9 mouse cellular contexts compared by ENCODE assay signal in the genomic region with DNA sequence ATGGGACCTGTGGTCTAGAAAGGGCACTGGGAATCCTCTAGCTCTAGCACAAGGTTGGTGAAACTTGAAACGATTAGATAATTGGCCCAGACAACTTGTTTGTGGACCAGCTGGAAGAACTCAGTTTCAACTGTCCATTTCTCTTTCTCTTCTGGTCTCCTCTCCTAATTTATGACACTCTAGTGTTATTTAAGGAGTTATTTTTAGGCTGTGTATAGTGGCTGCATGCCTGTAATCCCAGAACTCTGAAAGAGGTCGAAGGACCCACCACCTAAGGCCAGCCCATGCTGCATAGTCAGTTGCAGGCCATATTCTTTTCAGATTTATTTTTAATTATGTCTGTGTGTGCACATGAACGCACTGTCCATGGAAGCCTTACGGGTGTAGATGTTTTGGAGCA. TPM values are rescaled to one million over a fixed set of nuclear protein-coding genes. Genes with fewer than 3 reads are reported as not detected.
A peak's percentile ranks its signal among the peaks of the same experiment; 100 is the strongest.
DNase-seq lines count a peak whose midpoint lies in the region; ATAC-seq and TF ChIP-seq lines count a peak whose summit lies in the region.
"Had no signal": no experiment of that assay in that cellular context is flagged by ENCODE, and none has a peak within 500 bp of the region (broad histone marks: within the 10 kb centered on the region; RNA-seq: fewer than 3 reads in every experiment).

No protein-coding gene starts in this region.

- peaks cover 10% of the 10 kb centered on the region for H3K9me3 ChIP-seq in forebrain, embryonic 10.5 days
- no peaks in the 10 kb centered on the region for H3K9me3 ChIP-seq in intestine, postnatal 0 days (ENCODE audit: control insufficient read depth)
- H3K9me3 ChIP-seq in midbrain, embryonic 12.5 days: no peaks in the 10 kb centered on the region

- WGBS in forebrain, embryonic 10.5 days: 92% methylated on average over 4 of the region's 4 CpGs
- WGBS in intestine, postnatal 0 days: 71% methylated on average over 4 of the region's 4 CpGs
- WGBS in midbrain, embryonic 12.5 days: 92% methylated on average over 4 of the region's 4 CpGs

- no peak for TF ChIP-seq CTCF in gastrocnemius, adult 2 months (IDR thresholded peaks at IDR 0.05)
- no peak for TF ChIP-seq CTCF in intestine, postnatal 0 days (IDR thresholded peaks at IDR 0.05; ENCODE audit: low read depth)

- peak overlapping the region; percentile 94; the same call in 1 of the 2 replicates for H3K4me2 ChIP-seq in intestine, postnatal 0 days (replicated peaks; ENCODE audit: low read depth)
- H3K4me2 ChIP-seq in midbrain, embryonic 12.5 days (replicated peaks): peak overlapping the region; percentile 88

- H3K4me3 ChIP-seq in gastrocnemius, adult 2 months: peak overlapping the region; percentile 97
- peak overlapping the region; percentile 95 for H3K4me3 ChIP-seq in forebrain, embryonic 10.5 days
- H3K4me3 ChIP-seq in intestine, postnatal 0 days (ENCODE audit: low read depth, low read length): no peak overlapping the region
- H3K4me3 ChIP-seq in midbrain, embryonic 12.5 days: peak overlapping the region; percentile 98; the same call in 1 of the 2 replicates

- ATAC-seq in intestine, postnatal 0 days: no peak
- no peak for ATAC-seq in midbrain, embryonic 12.5 days (ENCODE audit: low FRiP score, low read depth)

- intact Hi-C loops in gastrocnemius, adult 2 months (cut with DNase I): no loop called here
- intact Hi-C loops in left cerebral cortex, postnatal 14 days (cut with DNase I): no loop called here

- H3K4me1 ChIP-seq in forebrain, embryonic 10.5 days: peaks cover 28% of the 10 kb centered on the region
- H3K4me1 ChIP-seq in intestine, postnatal 0 days (replicated peaks; ENCODE audit: control insufficient read depth, insufficient read depth, low read length): peaks cover 5% of the 10 kb centered on the region; the same call in 1 of the 2 replicates
- H3K4me1 ChIP-seq in midbrain, embryonic 12.5 days: peaks cover 23% of the 10 kb centered on the region

- peak overlapping the region; percentile 98 for H3K27ac ChIP-seq in gastrocnemius, adult 2 months
- H3K27ac ChIP-seq in forebrain, embryonic 10.5 days: no peak overlapping the region
- no peak overlapping the region for H3K27ac ChIP-seq in intestine, postnatal 0 days (ENCODE audit: low read depth, low read length)
- H3K27ac ChIP-seq in midbrain, embryonic 12.5 days (replicated peaks): no peak overlapping the region

- peaks cover 26% of the 10 kb centered on the region for H3K36me3 ChIP-seq in forebrain, embryonic 10.5 days (replicated peaks)
- H3K36me3 ChIP-seq in intestine, postnatal 0 days (ENCODE audit: control insufficient read depth, insufficient read depth): peaks cover 4% of the 10 kb centered on the region
- H3K36me3 ChIP-seq in midbrain, embryonic 12.5 days: peaks cover 5% of the 10 kb centered on the region

- H3K27me3 ChIP-seq in forebrain, embryonic 10.5 days (ENCODE audit: poor library complexity, severe bottlenecking): no peaks in the 10 kb centered on the region
- H3K27me3 ChIP-seq in intestine, postnatal 0 days (replicated peaks; ENCODE audit: control insufficient read depth, insufficient read depth, low read length): no peaks in the 10 kb centered on the region
- H3K27me3 ChIP-seq in midbrain, embryonic 12.5 days: no peaks in the 10 kb centered on the region

- no peak overlapping the region for H3K9ac ChIP-seq in intestine, postnatal 0 days (ENCODE audit: low read depth, low read length)
- no peak overlapping the region for H3K9ac ChIP-seq in midbrain, embryonic 12.5 days (replicated peaks)

- DNase-seq in gastrocnemius, adult 2 months: peak; percentile 39
- no peak for DNase-seq in gastrocnemius, postnatal 10 days
- DNase-seq in forebrain, embryonic 10.5 days (ENCODE audit: extremely low spot score, low spot score): no peak
- no peak for DNase-seq in spleen, adult 18-20 months
- no peak for DNase-seq in left cerebral cortex, postnatal 14 days (ENCODE audit: low spot score in 2 of 2)
- no peak for DNase-seq in frontal cortex, postnatal 25 days (ENCODE audit: low spot score in 2 of 2)

RNA-seq across cellular contexts. Expression of gene Tlk2, which starts 0.9 kb away (rescaled TPM):
- total RNA-seq in gastrocnemius, adult 2 months (2021): 10 to 100 TPM; 42.1 to 44.7 TPM
- 10 to 100 TPM; 39.6 to 48.6 TPM for total RNA-seq in gastrocnemius, postnatal 10 days (2021)
- polyA plus RNA-seq in forebrain, embryonic 10.5 days (2016; fragmentation: Nextera tagmentation; extraction: Ambion mirVana): 21.5 and 22.1 TPM in 2 replicates
- polyA plus RNA-seq in intestine, postnatal 0 days (2015; fragmentation: Nextera tagmentation; extraction: Ambion mirVana): 8.8 and 8.9 TPM in 2 replicates
- polyA plus RNA-seq in midbrain, embryonic 12.5 days (2016; fragmentation: Nextera tagmentation; extraction: Ambion mirVana): 29.4 and 31.7 TPM in 2 replicates
- total RNA-seq in left cerebral cortex, postnatal 14 days (2021): 10 to 100 TPM; 43.2 to 48.6 TPM

RNA-seq across cellular contexts. Expression of gene Gm10842, which starts 32.8 kb away (rescaled TPM):
- total RNA-seq in gastrocnemius, adult 2 months (2021): not detected
- total RNA-seq in gastrocnemius, postnatal 10 days (2021): not detected
- polyA plus RNA-seq in forebrain, embryonic 10.5 days (2016; fragmentation: Nextera tagmentation; extraction: Ambion mirVana): not detected in 2 replicates
- not detected in 2 replicates for polyA plus RNA-seq in intestine, postnatal 0 days (2015; fragmentation: Nextera tagmentation; extraction: Ambion mirVana)
- not detected in 2 replicates for polyA plus RNA-seq in midbrain, embryonic 12.5 days (2016; fragmentation: Nextera tagmentation; extraction: Ambion mirVana)
- not detected for total RNA-seq in left cerebral cortex, postnatal 14 days (2021)
- total RNA-seq: hematopoietic stem cell, adult 5-6 weeks had no signal

RNA-seq across cellular contexts. Expression of gene Mettl2, which starts 53.3 kb away (rescaled TPM):
- total RNA-seq in gastrocnemius, adult 2 months (2021): 1 to 10 TPM; 7.8 to 8.4 TPM
- 10 to 100 TPM; 11.7 to 12.6 TPM for total RNA-seq in gastrocnemius, postnatal 10 days (2021)
- polyA plus RNA-seq in forebrain, embryonic 10.5 days (2016; fragmentation: Nextera tagmentation; extraction: Ambion mirVana): 53.9 and 55.6 TPM in 2 replicates
- 9.3 and 11.0 TPM in 2 replicates for polyA plus RNA-seq in intestine, postnatal 0 days (2015; fragmentation: Nextera tagmentation; extraction: Ambion mirVana)
- 38.7 and 38.8 TPM in 2 replicates for polyA plus RNA-seq in midbrain, embryonic 12.5 days (2016; fragmentation: Nextera tagmentation; extraction: Ambion mirVana)
- total RNA-seq in left cerebral cortex, postnatal 14 days (2021): 10 to 100 TPM; 17.2 to 17.4 TPM
